Mouse (Mus musculus) erythroblast, embryonic 14.5 days (primary cell): ENCODE results near the gene Mamld1. TPM values are rescaled to one million over a fixed set of nuclear protein-coding genes. Genes with fewer than 3 reads are reported as not detected.

ENCODE experiments used
- H3K27me3 ChIP-seq: 2 replicates; pipeline ENCODE4 v1.6.1; 2012; ENCODE audit warnings: inconsistent platforms; ENCODE audit not compliant: control insufficient read depth
- H3K36me3 ChIP-seq: 2 replicates; pipeline ENCODE4 v1.6.1; 2012; ENCODE audit warnings: mild to moderate bottlenecking, inconsistent platforms; ENCODE audit not compliant: control insufficient read depth
- H3K4me1 ChIP-seq: 2 replicates; pipeline ENCODE4 v1.6.1; 2012; ENCODE audit warnings: inconsistent platforms; ENCODE audit not compliant: control insufficient read depth
- H3K4me3 ChIP-seq: replicated peaks from 2 replicates; pipeline ENCODE3; 2012; ENCODE audit warnings: moderate library complexity, mild to moderate bottlenecking, inconsistent platforms
- H3K9me3 ChIP-seq: 2 replicates; pipeline ENCODE4 v1.6.1; 2012; ENCODE audit warnings: low read length, inconsistent platforms, mixed read lengths; ENCODE audit not compliant: control insufficient read depth
- GATA1 ChIP-seq: IDR thresholded peaks from 2 replicates; pipeline ENCODE4 v1.6.1; 2012; ENCODE audit warnings: low read length, inconsistent platforms, mixed read lengths
- TAL1 ChIP-seq: IDR thresholded peaks from 3 replicates; pipeline ENCODE4 v1.6.1; 2012; ENCODE audit warnings: low read length, inconsistent platforms, mixed read lengths
- polyA plus RNA-seq: library from polyadenylated mRNA; stranded (reverse); fragments of >175 nt; gene quantifications from 2 replicates; pipeline ENCODE4 v1.2.3, GENCODE M21; 2012

The Mamld1 gene
- polyA plus RNA-seq, 1 experiment = not detected

DNA sequence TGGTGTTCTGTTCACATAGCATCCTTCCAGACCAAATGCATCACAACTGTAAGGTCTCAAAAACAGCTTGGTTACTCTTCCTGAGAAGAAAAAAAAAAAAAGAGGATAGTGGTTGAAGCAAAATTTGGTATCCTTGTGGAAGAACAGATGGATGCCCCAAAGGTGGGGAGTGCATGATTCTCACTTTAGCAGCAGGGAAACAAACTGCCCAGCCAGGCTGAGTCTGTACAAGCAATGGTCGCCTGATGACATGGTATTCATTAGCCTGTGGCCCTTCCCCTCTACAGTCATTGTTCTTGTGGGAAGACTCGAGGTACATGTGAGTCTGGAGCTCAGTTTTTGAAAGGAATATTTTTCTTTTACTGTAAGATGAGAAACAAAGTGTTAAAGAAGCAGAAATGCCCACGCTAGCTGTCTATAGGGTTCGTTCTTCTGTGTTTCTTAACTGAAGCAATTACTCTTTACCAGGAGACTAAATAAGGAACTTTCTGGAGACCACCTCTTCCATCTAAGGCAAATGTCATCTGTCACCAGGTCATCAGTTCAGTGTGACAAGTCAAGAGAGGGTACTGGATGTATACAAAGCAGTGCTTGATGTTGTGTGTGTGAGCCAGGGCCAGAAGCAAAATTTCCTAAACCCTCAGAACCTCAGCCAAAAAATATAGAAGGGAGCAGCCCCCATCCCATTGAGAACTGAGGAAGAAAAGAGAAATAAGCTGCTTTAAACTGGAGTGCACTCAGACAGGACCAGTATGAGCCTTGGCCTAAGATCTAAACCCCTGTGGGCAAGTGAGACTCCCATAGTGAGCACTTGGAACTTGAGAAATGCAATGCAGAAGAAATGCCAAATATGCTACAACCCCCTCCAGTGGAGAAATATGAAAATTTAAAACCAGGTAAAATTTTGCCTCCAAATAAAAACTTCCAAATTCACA lies 72.6 kb downstream of the Mamld1 start:
- Histone ChIP-seq H3K4me1 (no peaks in the 10 kb centered on the region), H3K36me3 (no peaks in the 10 kb centered on the region), H3K9me3 (no peaks in the 10 kb centered on the region), H3K4me3 (no peak overlapping the region), H3K27me3 (peaks cover 7% of the 10 kb centered on the region)
- TF ChIP-seq TAL1 (no peak), GATA1 (no peak)

DNA sequence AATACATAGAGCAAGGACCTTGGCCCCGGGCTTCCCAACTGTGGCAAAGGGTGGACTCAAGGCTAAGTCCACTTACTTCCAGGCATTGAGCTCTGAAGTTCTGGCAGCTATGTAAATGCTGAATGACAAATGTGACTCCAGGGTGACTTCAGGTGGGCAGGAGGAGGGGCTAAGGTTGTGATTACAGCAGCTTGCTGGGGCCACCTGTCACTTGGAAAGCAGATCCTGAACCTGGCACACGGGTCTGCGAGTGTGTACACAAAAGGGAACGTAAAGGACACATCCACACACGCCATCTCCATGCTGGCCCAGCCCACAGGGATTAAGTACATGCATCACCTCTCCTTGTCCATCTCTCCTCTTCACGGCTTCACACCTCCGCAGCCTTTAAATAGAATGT lies 75.0 kb downstream of the Mamld1 start:
- Histone ChIP-seq H3K4me3 (no peak overlapping the region), H3K36me3 (no peaks in the 10 kb centered on the region), H3K27me3 (no peaks in the 10 kb centered on the region; the same call in 1 of the 2 replicates), H3K9me3 (no peaks in the 10 kb centered on the region), H3K4me1 (no peaks in the 10 kb centered on the region)
- TF ChIP-seq TAL1 = no peak
- TF ChIP-seq GATA1 = no peak

DNA sequence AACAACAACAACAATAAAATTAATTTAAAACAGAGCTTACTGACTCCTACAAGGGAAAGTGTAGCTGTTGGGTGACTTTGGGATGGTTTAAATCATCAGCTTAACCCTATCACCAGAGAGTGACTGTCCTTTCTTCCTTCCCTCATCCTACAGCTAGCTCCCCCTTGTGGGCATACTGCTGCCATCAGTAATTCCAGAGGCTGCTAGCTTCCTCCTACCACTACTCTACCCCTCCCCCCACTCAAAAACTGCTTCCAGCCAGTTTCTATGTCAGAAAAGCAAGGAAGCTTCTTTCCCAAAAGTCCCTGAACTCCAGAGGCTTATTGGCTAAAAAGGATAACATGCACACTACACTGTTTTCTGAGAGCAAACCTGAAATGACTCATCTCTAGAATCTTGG lies 81.4 kb downstream of the Mamld1 start:
- Histone ChIP-seq H3K27me3 (no peaks in the 10 kb centered on the region), H3K4me1 (no peaks in the 10 kb centered on the region), H3K9me3 (no peaks in the 10 kb centered on the region), H3K4me3 (no peak overlapping the region), H3K36me3 (no peaks in the 10 kb centered on the region)
- TF ChIP-seq GATA1 = no peak
- TF ChIP-seq TAL1 = no peak

DNA sequence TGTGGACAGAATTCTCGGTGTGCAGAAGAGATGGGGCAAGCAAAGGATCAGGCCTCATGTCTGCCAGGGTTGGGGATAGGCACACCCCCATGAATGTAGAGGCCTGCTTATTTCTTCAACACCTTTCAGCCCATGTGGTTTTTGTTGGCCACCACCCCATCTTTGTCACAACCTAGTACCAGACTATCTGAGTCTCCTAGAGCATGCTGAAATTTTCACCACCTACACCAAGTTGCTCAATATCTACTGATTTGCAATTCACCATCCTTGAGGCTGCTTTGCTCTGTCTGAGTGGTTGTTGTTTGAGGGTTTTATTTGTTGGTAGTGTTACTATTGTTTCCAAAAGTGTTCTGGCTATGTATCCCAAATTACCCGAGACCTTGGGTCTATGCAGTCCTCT lies 91.3 kb downstream of the Mamld1 start:
- no peak for TF ChIP-seq TAL1
- no peak overlapping the region for H3K4me3 ChIP-seq
- H3K27me3 ChIP-seq = no peaks in the 10 kb centered on the region
- no peaks in the 10 kb centered on the region for H3K36me3 ChIP-seq
- no peaks in the 10 kb centered on the region for H3K4me1 ChIP-seq
- no peaks in the 10 kb centered on the region for H3K9me3 ChIP-seq

DNA sequence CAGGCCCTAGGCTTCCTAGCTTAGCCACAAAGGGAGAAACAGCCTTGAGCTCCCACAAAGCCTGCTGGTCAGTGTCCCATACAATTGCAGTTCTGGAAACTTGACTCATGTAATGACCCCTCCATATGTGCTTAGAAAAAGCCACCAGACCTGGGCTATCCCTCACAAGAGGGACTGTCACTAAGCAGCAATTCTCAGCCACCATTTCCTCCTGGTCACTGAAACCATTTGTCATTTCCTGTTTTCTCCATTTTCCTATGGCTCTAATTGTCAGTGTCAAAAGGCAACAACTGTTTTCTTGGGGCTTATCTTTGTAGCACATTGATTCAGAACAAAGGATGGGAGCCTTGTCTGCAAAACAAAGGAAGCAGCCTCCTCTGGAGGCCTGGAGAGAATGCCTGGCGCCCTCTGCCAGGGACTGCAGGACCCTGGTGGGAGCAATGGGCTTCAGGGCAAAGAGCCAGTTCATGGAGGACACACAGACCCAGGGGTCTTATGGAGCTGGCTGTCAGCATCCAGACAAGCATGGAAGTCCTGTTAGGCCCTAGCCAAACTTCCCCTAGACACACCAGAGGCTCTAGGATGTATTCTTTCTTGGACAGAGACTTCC lies 99.5 kb downstream of the Mamld1 start:
- no peak overlapping the region for H3K4me3 ChIP-seq
- no peaks in the 10 kb centered on the region for H3K4me1 ChIP-seq
- TF ChIP-seq GATA1 (no peak), TAL1 (no peak)
- H3K36me3 ChIP-seq = no peaks in the 10 kb centered on the region
- no peaks in the 10 kb centered on the region for H3K9me3 ChIP-seq
- no peaks in the 10 kb centered on the region; the same call in 1 of the 2 replicates for H3K27me3 ChIP-seq

DNA sequence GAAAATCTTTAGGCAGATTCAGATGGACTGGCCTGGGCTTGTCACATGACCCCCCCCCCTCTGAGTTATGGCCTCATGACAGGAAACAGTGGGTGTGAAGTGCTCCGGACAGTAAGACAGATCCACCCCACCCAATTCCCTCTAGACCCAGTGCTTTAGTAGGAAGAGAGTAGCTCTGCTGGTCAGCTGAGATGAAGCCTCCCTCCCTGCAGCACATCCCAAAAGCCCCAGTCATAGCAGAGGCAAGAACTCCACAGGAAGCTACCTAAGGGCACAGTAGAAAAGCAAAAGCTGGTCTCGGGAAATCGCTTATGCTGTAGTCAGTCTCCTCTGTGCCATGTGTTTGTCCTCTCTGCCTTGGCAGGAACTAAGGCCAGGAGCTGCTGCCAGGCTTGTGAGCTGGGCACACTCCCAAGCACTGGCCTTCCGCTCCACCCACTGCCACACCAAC lies 100.5 kb downstream of the Mamld1 start:
- Histone ChIP-seq H3K4me1 (no peaks in the 10 kb centered on the region), H3K4me3 (no peak overlapping the region), H3K27me3 (no peaks in the 10 kb centered on the region; the same call in 1 of the 2 replicates), H3K9me3 (no peaks in the 10 kb centered on the region), H3K36me3 (no peaks in the 10 kb centered on the region)
- TF ChIP-seq GATA1 = no peak
- no peak for TF ChIP-seq TAL1

DNA sequence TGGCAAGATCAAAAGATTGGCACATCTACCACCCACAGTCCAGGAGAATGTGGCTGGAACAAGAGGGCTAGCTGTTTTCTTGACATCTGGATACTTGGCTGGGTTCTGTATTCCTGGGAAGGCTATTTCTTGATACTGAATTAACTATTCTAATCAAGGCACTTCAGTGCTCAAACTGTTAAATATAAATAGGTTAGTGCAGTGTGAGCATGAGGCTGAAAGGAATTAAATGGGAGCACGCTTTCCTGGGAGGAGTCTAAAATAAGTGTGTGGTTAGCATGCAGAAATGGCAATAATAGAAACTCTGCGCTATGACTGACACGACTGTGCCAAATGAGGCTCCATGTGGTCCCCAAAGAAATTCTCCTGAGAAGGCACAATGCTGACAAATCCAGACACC lies 131.5 kb downstream of the Mamld1 start:
- Histone ChIP-seq H3K4me1 (no peaks in the 10 kb centered on the region), H3K4me3 (no peak overlapping the region), H3K9me3 (no peaks in the 10 kb centered on the region), H3K27me3 (peaks cover 7% of the 10 kb centered on the region), H3K36me3 (no peaks in the 10 kb centered on the region)
- TF ChIP-seq TAL1 = no peak
- TF ChIP-seq GATA1 = no peak

DNA sequence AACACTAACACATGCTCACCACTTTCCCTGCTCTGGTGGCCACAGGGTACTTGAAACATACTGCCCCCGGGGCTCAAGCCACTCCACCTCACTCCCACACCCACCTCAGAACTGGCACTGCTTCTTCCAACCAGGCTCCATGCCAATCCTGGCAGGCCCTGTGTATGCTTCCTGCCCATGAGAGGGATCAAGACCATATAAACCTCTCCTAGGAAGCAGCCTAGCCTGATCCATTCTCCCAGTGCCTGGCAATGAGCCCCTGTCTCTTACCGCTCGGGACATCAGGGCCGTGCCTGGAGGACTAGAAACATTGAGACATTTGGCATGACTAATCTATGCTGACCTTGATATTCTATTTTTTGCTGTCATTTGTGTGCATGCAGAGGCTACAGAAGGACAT lies 133.6 kb downstream of the Mamld1 start:
- no peak overlapping the region for H3K4me3 ChIP-seq
- no peaks in the 10 kb centered on the region for H3K36me3 ChIP-seq
- no peaks in the 10 kb centered on the region for H3K4me1 ChIP-seq
- no peaks in the 10 kb centered on the region for H3K9me3 ChIP-seq
- peaks cover 7% of the 10 kb centered on the region for H3K27me3 ChIP-seq
- no peak for TF ChIP-seq GATA1
- no peak for TF ChIP-seq TAL1

DNA sequence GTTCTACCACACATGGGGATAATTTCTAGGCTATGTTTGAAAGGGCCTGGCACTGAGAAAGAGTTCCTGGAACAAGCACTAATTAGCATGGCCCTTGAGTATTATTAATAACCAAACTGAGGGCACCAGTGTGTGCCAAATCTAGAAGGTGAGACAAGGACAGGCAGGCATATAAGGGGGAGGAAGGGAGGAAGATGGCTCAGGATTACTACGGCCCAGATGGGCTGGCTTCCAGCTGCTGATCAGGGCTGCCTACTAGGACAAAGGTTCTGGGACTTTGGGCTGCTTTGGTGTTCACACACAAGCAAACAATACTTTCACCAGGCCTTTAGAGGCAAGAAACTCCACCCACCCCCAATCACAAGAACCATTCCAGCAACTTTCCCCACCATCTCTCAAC lies 136.3 kb downstream of the Mamld1 start:
- Histone ChIP-seq H3K4me3 (no peak overlapping the region), H3K9me3 (no peaks in the 10 kb centered on the region), H3K36me3 (no peaks in the 10 kb centered on the region), H3K27me3 (peaks cover 7% of the 10 kb centered on the region), H3K4me1 (no peaks in the 10 kb centered on the region)
- TF ChIP-seq GATA1 (no peak), TAL1 (no peak)
